In genomic region chr4:105912296-105912695, GRCm38 (mm10) we compare ENCODE assay signal across 21 mouse cellular contexts.
A peak's percentile ranks its signal among the peaks of the same experiment; 100 is the strongest.
DNase-seq lines count a peak whose midpoint lies in the region; ATAC-seq lines count a peak whose summit lies in the region.
"Had no signal": no experiment of that assay in that cellular context is flagged by ENCODE, and none has a peak within 500 bp of the region (broad histone marks: within the 10 kb centered on the region; RNA-seq: fewer than 3 reads in every experiment).

No protein-coding gene starts in this region.

- DNase-seq in kidney, postnatal 10 days, result peak; percentile 16
- no peak for DNase-seq in limb, embryonic 10.5 days (ENCODE audit: low spot score)
- peak; percentile 33 for DNase-seq in lung, postnatal 36 days
- DNase-seq: adrenal gland, postnatal 36 days; cerebellum, adult 8-10 months; kidney, adult 8-10 months; liver; liver, postnatal 0 days; right cerebral cortex, postnatal 25 days; thymus, postnatal 36 days had no signal

- no peak overlapping the region for H3K4me3 ChIP-seq in kidney, embryonic 14.5 days (ENCODE audit: low read length)
- H3K4me3 ChIP-seq in embryonic facial prominence, embryonic 15.5 days (replicated peaks), result no peak overlapping the region
- H3K4me3 ChIP-seq in limb, embryonic 10.5 days, result no peak overlapping the region
- no peak overlapping the region for H3K4me3 ChIP-seq in midbrain, embryonic 15.5 days
- H3K4me3 ChIP-seq in hindbrain, embryonic 16.5 days (ENCODE audit: low read length), result no peak overlapping the region
- H3K4me3 ChIP-seq: heart, embryonic 13.5 days; hindbrain, embryonic 10.5 days; neural tube, embryonic 13.5 days had no signal

- H3K9ac ChIP-seq in kidney, embryonic 14.5 days (ENCODE audit: low read depth, low read length), result no peak overlapping the region
- H3K9ac ChIP-seq in embryonic facial prominence, embryonic 15.5 days, result no peak overlapping the region
- H3K9ac ChIP-seq in midbrain, embryonic 15.5 days, result no peak overlapping the region
- H3K9ac ChIP-seq in hindbrain, embryonic 16.5 days (ENCODE audit: low read depth, low read length), result no peak overlapping the region
- H3K9ac ChIP-seq: heart, embryonic 13.5 days; liver, postnatal 0 days; neural tube, embryonic 13.5 days had no signal

- no peaks in the 10 kb centered on the region for H3K9me3 ChIP-seq in kidney, embryonic 14.5 days (ENCODE audit: control insufficient read depth, low read length)
- no peaks in the 10 kb centered on the region for H3K9me3 ChIP-seq in embryonic facial prominence, embryonic 15.5 days (replicated peaks)
- H3K9me3 ChIP-seq in limb, embryonic 10.5 days (replicated peaks), result no peaks in the 10 kb centered on the region
- no peaks in the 10 kb centered on the region for H3K9me3 ChIP-seq in midbrain, embryonic 15.5 days
- H3K9me3 ChIP-seq in hindbrain, embryonic 16.5 days (ENCODE audit: control insufficient read depth, low read length), result no peaks in the 10 kb centered on the region
- H3K9me3 ChIP-seq: heart, embryonic 13.5 days; hindbrain, embryonic 10.5 days; neural tube, embryonic 13.5 days had no signal

- H3K27ac ChIP-seq in kidney, embryonic 14.5 days (ENCODE audit: low read depth, low read length), result no peak overlapping the region
- peak overlapping the region; percentile 53; the same call in 1 of the 2 replicates for H3K27ac ChIP-seq in embryonic facial prominence, embryonic 15.5 days (replicated peaks)
- H3K27ac ChIP-seq in limb, embryonic 10.5 days, result 0 out of 2 replicates have a peak overlapping the region, but pooled peaks have one; percentile 37
- H3K27ac ChIP-seq in midbrain, embryonic 15.5 days, result no peak overlapping the region
- no peak overlapping the region for H3K27ac ChIP-seq in hindbrain, embryonic 16.5 days (ENCODE audit: low read depth, low read length)
- H3K27ac ChIP-seq: heart, embryonic 13.5 days; neural tube, embryonic 13.5 days; stomach, postnatal 0 days had no signal

- H3K4me1 ChIP-seq in kidney, embryonic 14.5 days (ENCODE audit: control insufficient read depth, insufficient read depth, low read length), result no peaks in the 10 kb centered on the region
- peaks cover 22% of the 10 kb centered on the region for H3K4me1 ChIP-seq in embryonic facial prominence, embryonic 15.5 days
- H3K4me1 ChIP-seq in limb, embryonic 10.5 days, result peaks cover 24% of the 10 kb centered on the region
- H3K4me1 ChIP-seq in midbrain, embryonic 15.5 days, result no peaks in the 10 kb centered on the region
- H3K4me1 ChIP-seq in hindbrain, embryonic 16.5 days (ENCODE audit: control insufficient read depth, insufficient read depth, low read depth, low read length), result no peaks in the 10 kb centered on the region
- H3K4me1 ChIP-seq: neural tube, embryonic 13.5 days had no signal

- no peak for ATAC-seq in kidney, embryonic 14.5 days (ENCODE audit: low FRiP score, low TSS enrichment)
- ATAC-seq in embryonic facial prominence, embryonic 15.5 days (ENCODE audit: insufficient number of reproducible peaks, low FRiP score, low TSS enrichment, low read depth), result no peak
- ATAC-seq in midbrain, embryonic 15.5 days (replicated peaks), result no peak
- no peak for ATAC-seq in hindbrain, embryonic 16.5 days
- ATAC-seq: activated CD4-positive, CD25-positive, alpha-beta regulatory T cell, adult 4 months; forebrain, embryonic 16.5 days; liver, postnatal 0 days; Patski had no signal

- WGBS in kidney, embryonic 14.5 days, result 76% methylated on average over 4 of the region's 4 CpGs
- WGBS in embryonic facial prominence, embryonic 15.5 days, result 51% methylated on average over 4 of the region's 4 CpGs
- 70% methylated on average over 4 of the region's 4 CpGs for WGBS in limb, embryonic 10.5 days
- 83% methylated on average over 4 of the region's 4 CpGs for WGBS in midbrain, embryonic 15.5 days
- WGBS in hindbrain, embryonic 16.5 days, result 80% methylated on average over 4 of the region's 4 CpGs

- H3K4me2 ChIP-seq in kidney, embryonic 14.5 days (replicated peaks; ENCODE audit: low read depth, low read length), result no peak overlapping the region
- H3K4me2 ChIP-seq in embryonic facial prominence, embryonic 15.5 days (replicated peaks), result no peak overlapping the region
- H3K4me2 ChIP-seq in midbrain, embryonic 15.5 days, result no peak overlapping the region
- H3K4me2 ChIP-seq in hindbrain, embryonic 16.5 days (ENCODE audit: low read length), result no peak overlapping the region
- H3K4me2 ChIP-seq: heart, embryonic 13.5 days; neural tube, embryonic 13.5 days had no signal

- no peaks in the 10 kb centered on the region for H3K36me3 ChIP-seq in kidney, embryonic 14.5 days (ENCODE audit: control insufficient read depth, insufficient read depth, low read length)
- H3K36me3 ChIP-seq in embryonic facial prominence, embryonic 15.5 days, result no peaks in the 10 kb centered on the region
- no peaks in the 10 kb centered on the region for H3K36me3 ChIP-seq in limb, embryonic 10.5 days
- H3K36me3 ChIP-seq in midbrain, embryonic 15.5 days (replicated peaks), result no peaks in the 10 kb centered on the region
- H3K36me3 ChIP-seq in hindbrain, embryonic 16.5 days (ENCODE audit: control insufficient read depth, insufficient read depth, low read length), result no peaks in the 10 kb centered on the region
- H3K36me3 ChIP-seq: heart, embryonic 13.5 days; hindbrain, embryonic 10.5 days; neural tube, embryonic 13.5 days had no signal

- H3K27me3 ChIP-seq in kidney, embryonic 14.5 days (ENCODE audit: control insufficient read depth, insufficient read depth, low read length), result no peaks in the 10 kb centered on the region
- H3K27me3 ChIP-seq in embryonic facial prominence, embryonic 15.5 days, result no peaks in the 10 kb centered on the region
- H3K27me3 ChIP-seq in limb, embryonic 10.5 days (ENCODE audit: low read depth, poor library complexity, severe bottlenecking), result 0 out of 2 replicates have a peak, but pooled peaks cover 4% of the 10 kb centered on the region
- H3K27me3 ChIP-seq in midbrain, embryonic 15.5 days (replicated peaks), result no peaks in the 10 kb centered on the region
- H3K27me3 ChIP-seq in hindbrain, embryonic 16.5 days (replicated peaks; ENCODE audit: control insufficient read depth, insufficient read depth, low read length), result no peaks in the 10 kb centered on the region
- H3K27me3 ChIP-seq: neural tube, embryonic 13.5 days; Patski had no signal

Comparison
In these comparisons a context has a peak if more than half of its experiments do, and no peak if none do; other contexts are left out.
1. H3K27ac ChIP-seq: peak in embryonic facial prominence, embryonic 15.5 days (single experiment) and limb, embryonic 10.5 days (single experiment); none in kidney, embryonic 14.5 days (single experiment), midbrain, embryonic 15.5 days (single experiment) and hindbrain, embryonic 16.5 days (single experiment).